Mouse (Mus musculus) gastrocnemius, adult 8-10 months (tissue): ENCODE results near the gene Olfr73. TPM values are rescaled to one million over a fixed set of nuclear protein-coding genes. Genes with fewer than 3 reads are reported as not detected.
"Not testable (repeated sequence)": the region's sequence is repeated elsewhere in the genome, so short reads cannot be mapped to it uniquely, and the experiment has no call there.

ENCODE experiments used
- DNase-seq, 2 experiments: peaks; one replicate each; pipeline ENCODE4 v3.0.0; 2022; ENCODE audit warnings: low spot score in 2 of 2
- total RNA-seq, 4 experiments: library from RNA; stranded (reverse); gene quantifications; 2 replicates each; pipeline ENCODE4 v1.2.4; 2022

The Olfr73 gene
- total RNA-seq, result not detected

GRCm38 (mm10) chr2:88037599-88037998 lies at the start of gene Olfr73:
Olfr73 (minus strand) TSS chr2:88037699.
- no peak for DNase-seq

GRCm38 (mm10) chr2:88071730-88072129 lies 34.2 kb upstream of the Olfr73 start, which contains the start of gene Olfr1163:
Olfr1163 (minus strand) TSS chr2:88071830.
- DNase-seq, result no peak

- DNase-seq, result no peak
Measured at GRCm38 (mm10) chr2:88063587-88063986, 26.1 kb upstream of the Olfr73 start.

- no peak for DNase-seq
Measured at GRCm38 (mm10) chr2:88051029-88051428, 13.5 kb upstream of the Olfr73 start, which contains the start of gene Olfr1162. Olfr1162 (minus strand) TSS chr2:88051129.

GRCm38 (mm10) chr2:88022474-88022873 lies 15.0 kb downstream of the Olfr73 start, which contains the start of gene Olfr1161:
Olfr1161 (plus strand) TSS chr2:88022774.
- DNase-seq, result not testable (repeated sequence)

- no peak for DNase-seq
Measured at GRCm38 (mm10) chr2:88007515-88008318, 29.8 kb downstream of the Olfr73 start, which contains the start of gene Olfr1160. Olfr1160 (minus strand) TSS chr2:88008268.

- DNase-seq, result no peak
Measured at GRCm38 (mm10) chr2:87989813-87990212, 47.7 kb downstream of the Olfr73 start, which contains the start of gene Olfr1158. Olfr1158 (plus strand) TSS chr2:87990113.

Other genes starting within 250 kb of the Olfr73 start
- not detected for gene Olfr1143, start 237.1 kb downstream of the Olfr73 start, total RNA-seq
- gene Olfr1145, start 227.9 kb downstream of the Olfr73 start, total RNA-seq, result not detected
- not detected for gene Olfr1148, start 207.2 kb downstream of the Olfr73 start, total RNA-seq
- not detected for gene Olfr1150-ps1, start 193.7 kb downstream of the Olfr73 start, total RNA-seq
- not detected for gene Olfr1151, start 181.8 kb downstream of the Olfr73 start, total RNA-seq
- not detected for gene Olfr1152, start 171.2 kb downstream of the Olfr73 start, total RNA-seq
- not detected for gene Olfr1153, start 142.7 kb downstream of the Olfr73 start, total RNA-seq
- gene Olfr1154, start 132.5 kb downstream of the Olfr73 start, total RNA-seq, result not detected
- gene Olfr1155, start 92.6 kb downstream of the Olfr73 start, total RNA-seq, result not detected
- gene Olfr1156, start 84.6 kb downstream of the Olfr73 start, total RNA-seq, result not detected
- gene Olfr1157, start 69.4 kb downstream of the Olfr73 start, total RNA-seq, result not detected
- not detected for gene Olfr74, start 63.0 kb downstream of the Olfr73 start, total RNA-seq
- gene Olfr1158, start 47.6 kb downstream of the Olfr73 start, total RNA-seq, result not detected
- not detected for gene Olfr1160, start 29.4 kb downstream of the Olfr73 start, total RNA-seq
- not detected for gene Olfr1161, start 14.9 kb downstream of the Olfr73 start, total RNA-seq
- not detected for gene Olfr1162, start 13.4 kb upstream of the Olfr73 start, total RNA-seq
- gene Olfr1163, start 34.1 kb upstream of the Olfr73 start, total RNA-seq, result not detected
- not detected for gene Olfr1164, start 56.3 kb upstream of the Olfr73 start, total RNA-seq
- gene Olfr1166, start 90.6 kb upstream of the Olfr73 start, total RNA-seq, result not detected
- not detected for gene Olfr1167, start 117.5 kb upstream of the Olfr73 start, total RNA-seq
- gene Olfr1168, start 144.2 kb upstream of the Olfr73 start, total RNA-seq, result not detected
- not detected for gene Olfr1170, start 190.6 kb upstream of the Olfr73 start, total RNA-seq
- gene Olfr1173, start 242.2 kb upstream of the Olfr73 start, total RNA-seq, result not detected